Mouse (Mus musculus) testis, postnatal 14 days (tissue): Measurements from ENCODE around the gene AW551984.

Experiments used
- DNase-seq: peaks from one replicate; pipeline ENCODE4 v3.0.0; 2021; ENCODE audit warnings: low spot score

Gene AW551984

DNA sequence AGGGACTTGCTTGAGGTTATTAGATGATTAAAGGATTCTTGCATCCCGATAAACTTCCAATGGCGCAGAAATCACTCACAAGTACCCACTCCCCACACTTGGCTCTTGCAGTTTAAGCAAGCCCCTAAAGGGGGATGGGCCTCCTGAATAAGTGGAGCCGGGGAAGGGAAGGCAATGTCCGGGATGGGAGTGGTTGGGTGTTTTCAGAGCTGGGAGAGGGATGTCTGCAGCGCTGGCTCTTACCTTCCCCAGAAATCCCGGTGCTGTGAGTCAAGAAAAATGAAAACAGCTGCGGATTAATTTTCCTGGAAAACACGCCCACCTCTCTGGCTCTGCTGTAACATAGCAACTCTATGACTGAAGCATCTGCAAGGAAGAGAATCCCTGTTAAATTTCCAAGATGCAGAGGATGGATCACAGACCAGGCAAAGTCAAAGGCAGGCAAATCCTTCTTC lies at the start of gene AW551984:
Gene AW551984 (minus strand): TSS at position 405 of the 455 bp plus-strand sequence.
- DNase-seq = no peak

- no peak for DNase-seq
Measured at GRCm38 (mm10) chr9:39647382-39647781, 43.2 kb upstream of the AW551984 start.

DNA sequence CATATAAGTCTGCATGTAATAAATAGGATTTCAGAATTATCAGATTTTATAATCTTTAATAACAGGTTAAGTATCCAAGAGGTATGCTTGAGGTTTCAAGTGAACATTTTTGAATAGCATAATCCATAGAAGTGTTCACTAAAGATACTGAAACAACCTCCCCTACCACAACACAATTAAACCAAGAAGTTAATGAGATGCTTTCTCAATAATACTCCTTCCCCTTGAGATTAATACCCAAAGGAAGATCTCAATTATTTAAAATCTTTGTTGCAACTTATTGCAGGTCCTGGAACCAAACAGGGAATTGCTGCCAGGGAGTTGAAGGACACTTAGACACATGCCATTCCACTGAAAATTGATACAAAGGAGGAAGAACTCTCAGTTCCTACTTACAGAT lies 40.6 kb upstream of the AW551984 start, which contains the start of gene Olfr961:
Gene Olfr961 (plus strand): TSS at position 301 of the 400 bp plus-strand sequence.
- DNase-seq = no peak

DNA sequence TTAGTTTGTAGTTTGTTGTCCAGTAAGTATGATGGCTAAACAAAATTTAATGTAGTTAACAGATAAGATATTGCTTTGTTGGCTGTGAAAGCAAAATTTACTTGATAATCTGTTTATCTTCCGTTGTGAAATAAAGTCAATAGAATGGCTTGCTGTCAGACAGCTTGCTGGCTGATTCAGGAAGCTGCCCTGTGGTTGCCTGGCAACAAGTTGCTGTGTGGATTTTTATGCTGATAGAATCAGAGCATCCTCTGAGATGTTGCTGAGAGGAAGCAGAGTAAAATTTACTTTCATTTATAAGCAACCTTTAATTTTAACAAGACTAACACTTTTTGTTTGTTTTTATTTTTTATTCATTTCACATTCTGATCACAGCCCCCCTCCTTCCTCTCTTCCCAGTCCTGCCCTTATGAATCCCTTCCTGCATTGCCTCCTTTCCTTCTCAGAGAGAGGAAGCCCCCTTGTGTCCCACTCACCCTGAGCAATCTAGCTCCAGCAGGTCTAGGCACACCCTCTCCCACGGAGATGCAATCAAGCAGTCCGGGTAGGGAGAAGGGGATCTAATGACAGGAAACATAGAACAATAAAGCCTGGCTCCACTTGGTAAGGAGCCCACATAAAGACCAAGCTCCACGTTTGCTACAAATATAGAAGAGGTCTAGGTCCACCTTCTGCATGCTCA lies 29.9 kb upstream of the AW551984 start:
- no peak for DNase-seq

DNA sequence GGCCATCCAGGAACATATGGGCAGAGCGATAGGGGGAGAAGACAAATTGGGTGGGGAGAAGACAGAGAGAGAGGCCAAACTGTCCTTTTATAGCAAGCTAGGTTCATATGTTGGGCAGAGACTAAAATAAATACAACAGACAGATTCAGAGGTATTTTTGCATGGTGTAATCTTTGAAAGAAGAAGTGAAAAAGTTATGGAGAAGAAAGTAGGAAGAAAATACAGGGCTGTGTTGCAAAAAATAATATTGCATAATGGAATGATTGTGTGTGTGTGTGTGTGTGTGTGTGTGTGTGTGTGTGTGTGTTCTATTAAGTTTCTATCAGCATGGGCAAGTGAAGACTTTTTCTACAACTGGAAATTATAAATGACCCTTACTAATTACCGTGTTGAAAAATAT lies 24.9 kb upstream of the AW551984 start:
- DNase-seq = no peak

DNA sequence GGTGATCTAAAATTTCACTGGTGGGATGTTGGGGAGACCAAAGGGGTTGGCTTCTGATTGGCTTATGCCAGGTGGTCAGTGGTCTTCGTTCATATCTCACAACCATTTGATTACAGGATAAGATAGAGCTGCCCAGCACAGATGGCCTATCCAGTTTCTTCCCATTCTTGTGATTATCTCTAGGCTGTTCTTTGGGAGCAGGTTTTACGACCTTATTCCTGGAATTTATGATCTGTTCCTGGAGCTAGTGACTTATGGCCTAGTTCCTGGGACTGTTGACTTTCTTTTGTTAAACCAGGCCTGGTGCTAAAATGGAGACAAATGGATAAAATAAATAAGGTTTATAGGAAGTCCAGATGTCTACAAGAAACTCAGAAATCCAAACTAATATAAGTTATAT lies 20.5 kb upstream of the AW551984 start:
- DNase-seq = no peak

- no peak for DNase-seq
Measured at GRCm38 (mm10) chr9:39623783-39624182, 19.6 kb upstream of the AW551984 start.

DNA sequence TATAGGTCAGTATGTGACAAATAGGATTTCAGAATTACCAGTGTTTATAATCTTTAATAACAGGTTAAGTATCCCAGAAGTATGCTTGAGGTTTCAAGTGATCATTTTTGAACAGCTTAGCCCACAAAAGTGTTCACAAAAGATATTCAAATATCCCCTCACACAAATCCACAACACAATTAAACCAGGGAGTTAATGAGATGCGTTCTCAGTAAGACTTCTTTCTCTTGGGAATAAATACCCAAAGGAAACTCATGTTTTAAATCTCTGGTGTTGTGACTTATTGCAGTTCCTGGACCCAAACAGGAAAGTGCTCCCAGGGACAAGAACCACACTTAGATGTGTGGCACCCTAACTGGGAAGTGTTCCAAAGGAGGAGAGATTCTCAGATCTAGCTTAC lies 16.9 kb upstream of the AW551984 start, which contains the start of gene Olfr960:
Gene Olfr960 (plus strand): TSS at position 301 of the 400 bp plus-strand sequence.
- no peak for DNase-seq

- no peak for DNase-seq
Measured at GRCm38 (mm10) chr9:39611953-39612352, 7.8 kb upstream of the AW551984 start.

DNA sequence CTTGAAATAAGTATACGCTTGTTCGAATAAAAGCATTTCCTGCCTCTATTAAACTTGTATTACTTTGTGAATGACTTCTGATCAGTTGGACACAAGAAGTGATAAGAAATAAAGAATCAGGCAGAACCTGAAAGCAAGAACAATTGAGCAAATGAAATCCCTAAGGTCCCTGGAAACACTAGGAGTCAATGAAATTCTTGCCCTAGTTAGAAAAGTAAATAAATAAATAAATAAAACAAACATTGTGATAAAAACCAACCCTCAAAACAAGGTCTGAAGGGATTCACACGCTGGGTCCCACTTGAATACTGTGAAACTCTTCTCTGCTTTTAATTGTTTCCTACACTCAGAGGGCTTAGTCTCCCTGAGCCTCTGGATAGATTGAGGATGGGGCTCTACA lies 6.2 kb upstream of the AW551984 start, which contains the start of gene Olfr148:
Gene Olfr148 (plus strand): TSS at position 301 of the 400 bp plus-strand sequence.
- DNase-seq = no peak

DNA sequence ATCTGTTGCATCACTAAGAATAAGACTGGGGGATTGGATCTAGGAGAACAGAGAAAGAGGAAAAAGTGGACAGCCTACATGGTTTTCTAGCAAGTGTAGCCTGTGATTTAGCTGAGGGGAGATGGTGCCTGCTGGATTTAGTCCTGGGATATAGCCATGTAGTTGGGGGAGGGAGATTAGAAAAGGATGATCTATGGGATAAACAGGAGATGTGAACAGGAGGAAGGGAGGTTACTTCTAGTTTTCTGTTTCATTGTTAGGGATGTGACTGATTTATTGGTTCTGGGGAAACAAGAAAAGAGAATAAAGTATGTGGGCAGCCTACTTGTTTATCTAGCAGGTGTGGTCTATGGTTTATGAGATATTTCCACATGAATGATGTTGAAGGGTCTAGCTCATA lies 4.3 kb upstream of the AW551984 start:
- DNase-seq = no peak

- no peak for DNase-seq
Measured at GRCm38 (mm10) chr9:39603333-39603845, 814 bp downstream of the AW551984 start.

GRCm38 (mm10) chr9:39602536-39603332 lies 1.5 kb downstream of the AW551984 start:
- no peak for DNase-seq

GRCm38 (mm10) chr9:39577050-39577449 lies 27.2 kb downstream of the AW551984 start:
- DNase-seq = no peak

DNA sequence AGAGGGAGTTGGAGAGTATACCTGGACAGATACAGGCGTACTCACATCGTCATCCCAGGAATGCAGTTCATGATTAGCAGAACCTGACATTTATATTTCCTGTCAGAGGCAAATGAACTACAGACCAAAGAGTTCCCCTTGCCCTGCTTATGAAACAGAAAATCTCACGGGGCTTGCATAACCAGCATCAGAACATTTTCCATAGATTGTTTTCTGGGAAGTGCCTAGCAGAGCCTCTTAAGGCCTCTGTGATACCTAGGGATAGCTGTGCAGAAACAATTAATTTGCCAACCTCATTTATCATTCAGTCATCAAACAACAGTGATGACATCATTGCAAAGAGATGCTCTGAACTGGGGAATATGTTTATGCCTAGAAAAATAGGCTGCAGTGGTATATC lies 28.7 kb downstream of the AW551984 start, which contains the start of gene Olfr959:
Gene Olfr959 (minus strand): TSS at position 101 of the 400 bp plus-strand sequence.
- no peak for DNase-seq

GRCm38 (mm10) chr9:39558349-39558647 lies 45.9 kb downstream of the AW551984 start:
- DNase-seq = no peak

DNA sequence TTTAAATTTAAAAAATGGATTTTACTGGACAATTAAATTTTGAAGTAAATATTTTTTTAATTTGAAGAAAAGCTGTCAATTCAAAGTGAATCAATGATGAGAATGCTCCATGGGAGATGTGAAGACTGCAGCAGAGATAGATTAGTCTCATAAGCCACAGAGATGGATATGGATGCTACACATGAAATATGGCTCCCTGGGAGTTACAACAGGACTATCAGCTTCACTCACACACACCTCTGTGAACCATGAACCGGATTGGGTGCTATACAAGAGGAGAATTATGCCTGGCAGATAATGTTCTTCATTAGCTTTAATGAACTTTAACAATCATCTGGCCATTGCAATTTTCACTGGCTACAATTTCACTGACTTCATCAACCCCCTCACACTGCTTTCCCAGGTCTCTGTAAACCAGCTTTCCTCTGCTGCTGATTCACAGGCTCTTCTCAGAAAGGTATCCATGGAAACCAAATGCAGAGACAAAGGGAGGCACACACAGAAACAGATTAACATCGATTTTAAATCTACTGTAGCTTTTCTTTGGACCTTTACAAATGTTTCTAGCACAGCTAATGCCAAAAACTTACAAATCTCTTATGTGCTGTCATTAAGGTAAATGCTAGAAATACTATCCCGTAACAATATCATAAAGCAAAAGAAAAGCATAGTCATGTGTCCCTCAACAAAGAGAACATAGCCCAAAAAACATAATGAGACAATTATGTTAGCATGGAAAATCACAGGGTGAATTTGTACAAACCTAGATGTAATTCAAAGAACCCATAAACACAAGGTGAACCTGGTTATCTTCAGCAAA lies 46.5 kb downstream of the AW551984 start:
- no peak for DNase-seq

DNA sequence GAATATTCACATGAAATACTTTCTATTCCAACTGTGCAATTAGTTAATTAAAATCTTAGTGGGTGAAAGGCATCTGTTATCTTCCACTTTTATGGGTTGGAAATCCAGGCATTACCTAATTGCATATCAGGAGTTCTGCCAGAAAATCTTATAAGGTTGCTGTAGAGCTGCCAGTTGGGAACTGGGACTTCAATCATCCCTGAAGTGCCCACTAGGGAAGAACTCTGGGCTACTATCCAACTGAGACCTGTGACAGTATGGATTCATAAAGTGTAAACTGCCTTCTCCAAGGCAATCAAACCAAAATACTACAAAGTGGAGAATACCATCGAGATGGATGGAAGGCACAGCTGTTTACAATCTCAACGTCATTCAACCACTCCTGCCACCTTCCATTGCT lies 50.3 kb downstream of the AW551984 start, which contains the start of gene Olfr958:
Gene Olfr958 (minus strand): TSS at position 109 of the 400 bp plus-strand sequence.
- no peak for DNase-seq

DNA sequence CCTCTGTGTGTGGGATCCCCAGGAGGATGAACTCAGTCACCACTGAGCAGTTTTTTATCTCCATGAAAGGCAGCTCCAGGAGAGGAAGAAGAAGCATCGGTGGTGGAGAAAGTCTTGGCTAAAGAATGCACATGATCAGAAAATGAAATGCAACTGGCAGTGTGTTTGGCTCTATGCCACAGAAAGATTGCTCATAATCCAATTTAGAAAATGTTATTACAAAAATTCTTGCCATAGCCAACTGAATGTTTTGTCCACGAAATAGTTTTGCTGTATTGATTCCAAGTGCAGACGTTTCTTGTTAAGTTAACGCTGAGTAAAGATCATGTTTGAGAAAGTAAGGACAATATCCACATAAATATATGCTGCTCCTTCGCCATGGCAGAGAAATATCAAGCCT lies 53.4 kb downstream of the AW551984 start:
- DNase-seq = no peak
